Mouse (Mus musculus) heart, postnatal 0 days (tissue): ENCODE measurements around the gene Trap1.

Source experiments
- CTCF ChIP-seq: IDR thresholded peaks from 2 replicates; pipeline ENCODE4 v1.5.1; 2016; ENCODE audit warnings: antibody characterized with exemption, control low read depth, low read depth
- EP300 ChIP-seq: IDR thresholded peaks from 2 replicates; pipeline ENCODE4 v1.6.1; 2016; ENCODE audit warnings: antibody characterized with exemption, low read depth

- TF ChIP-seq CTCF (no peak), EP300 (0 out of 2 replicates have a peak, but pooled peaks have one; percentile 27)
These were observed 2.0 kb upstream of the Trap1 start for GRCm38 (mm10) chr16:4079656-4080055.
